Mouse (Mus musculus): ENCODE results near the gene Crebrf.

The Crebrf gene

GRCm38 (mm10) chr17:26705463-26706359, 9.7 kb upstream of the Crebrf start:
- DNase-seq (ENCODE audit: low read depth, low spot score): no peak

GRCm38 (mm10) chr17:26707066-26707465, 8.4 kb upstream of the Crebrf start:
- DNase-seq (ENCODE audit: low read depth, low spot score): no peak

GRCm38 (mm10) chr17:26708499-26708898, 7.0 kb upstream of the Crebrf start:
- no peak for DNase-seq (ENCODE audit: low read depth, low spot score)

GRCm38 (mm10) chr17:26708993-26709590, 6.4 kb upstream of the Crebrf start:
- DNase-seq (ENCODE audit: low read depth, low spot score): no peak

GRCm38 (mm10) chr17:26710049-26710448, 5.4 kb upstream of the Crebrf start:
- DNase-seq (ENCODE audit: low read depth, low spot score): no peak

- DNase-seq (ENCODE audit: low read depth, low spot score): peak; percentile 99
Observed at GRCm38 (mm10) chr17:26715916-26716717, 667 bp downstream of the Crebrf start.

- peak; percentile 45 for DNase-seq (ENCODE audit: low read depth, low spot score)
Observed at GRCm38 (mm10) chr17:26717868-26718267, 2.4 kb downstream of the Crebrf start.

GRCm38 (mm10) chr17:26719405-26719804, 4.0 kb downstream of the Crebrf start:
- no peak for DNase-seq (ENCODE audit: low read depth, low spot score)

GRCm38 (mm10) chr17:26721802-26722201, 6.4 kb downstream of the Crebrf start:
- no peak for DNase-seq (ENCODE audit: low read depth, low spot score)

- no peak for DNase-seq (ENCODE audit: low read depth, low spot score)
Observed at GRCm38 (mm10) chr17:26724790-26725189, 9.3 kb downstream of the Crebrf start.

- peak; percentile 84 for DNase-seq (ENCODE audit: low read depth, low spot score)
Observed at GRCm38 (mm10) chr17:26726674-26727073, 11.2 kb downstream of the Crebrf start.

- peak; percentile 50 for DNase-seq (ENCODE audit: low read depth, low spot score)
Observed at GRCm38 (mm10) chr17:26727110-26727755, 11.8 kb downstream of the Crebrf start.

GRCm38 (mm10) chr17:26742581-26742980, 27.1 kb downstream of the Crebrf start:
- DNase-seq (ENCODE audit: low read depth, low spot score): no peak

- DNase-seq (ENCODE audit: low read depth, low spot score): peak; percentile 72
Observed at GRCm38 (mm10) chr17:26743294-26743693, 27.8 kb downstream of the Crebrf start.

- no peak for DNase-seq (ENCODE audit: low read depth, low spot score)
Observed at GRCm38 (mm10) chr17:26749975-26750374, 34.5 kb downstream of the Crebrf start.

GRCm38 (mm10) chr17:26752297-26752696, 36.8 kb downstream of the Crebrf start:
- DNase-seq (ENCODE audit: low read depth, low spot score): peak; percentile 43

- DNase-seq (ENCODE audit: low read depth, low spot score): peak; percentile 80
Observed at GRCm38 (mm10) chr17:26753476-26753875, 38.0 kb downstream of the Crebrf start.

GRCm38 (mm10) chr17:26767100-26767753, 51.8 kb downstream of the Crebrf start:
- no peak for DNase-seq (ENCODE audit: low read depth, low spot score)

GRCm38 (mm10) chr17:26767754-26768124, 52.3 kb downstream of the Crebrf start:
- DNase-seq (ENCODE audit: low read depth, low spot score): no peak

- no peak for DNase-seq (ENCODE audit: low read depth, low spot score)
Observed at GRCm38 (mm10) chr17:26776211-26776610, 60.8 kb downstream of the Crebrf start.

GRCm38 (mm10) chr17:26778001-26778400, 62.6 kb downstream of the Crebrf start:
- no peak for DNase-seq (ENCODE audit: low read depth, low spot score)

Measured in A20 (cell line).